Mouse (Mus musculus) liver, embryonic 14.5 days (tissue): Measurements from ENCODE around the gene Rtn4.

Experiments
- CTCF ChIP-seq: IDR thresholded peaks from 2 replicates; pipeline ENCODE4 v1.5.1; 2016; ENCODE audit warnings: antibody characterized with exemption, low read depth, control low read depth
- EP300 ChIP-seq: IDR thresholded peaks from 2 replicates; pipeline ENCODE4 v1.6.1; 2016; ENCODE audit warnings: antibody characterized with exemption, low read depth

- TF ChIP-seq CTCF, result no peak
- no peak for TF ChIP-seq EP300
Observed at GRCm38 (mm10) chr11:29680771-29681170, 12.0 kb upstream of the Rtn4 start.
